Mouse (Mus musculus) midbrain, embryonic 11.5 days (tissue): ENCODE measurements at regions not wholly inside any gene's neighbourhood (a gene's known extent, or its start where the extent isn't known, plus 50 kb on each side); places are given as distances from the start of the nearest gene placed in this dataset.
A peak's percentile ranks its signal among the peaks of the same experiment; 100 is the strongest.

ENCODE experiments used
- ATAC-seq: fragments of 200-750 bp; cut with Nextera tagmentation; 2 replicates; pipeline ENCODE4 v1.8.0; 2017; ENCODE audit warnings: moderate TSS enrichment, moderate library complexity; ENCODE audit not compliant: low FRiP score
- DNase-seq: peaks from one replicate; pipeline ENCODE4 v3.0.0; 2015; ENCODE audit warnings: low spot score; ENCODE audit errors: missing footprints
- H3K27ac ChIP-seq: fragments of 300-500 bp; sonication (generic); 2 replicates; pipeline ENCODE4 v1.5.1; 2014; ENCODE audit warnings: low read depth, low read length
- H3K27me3 ChIP-seq: fragments of 300-500 bp; sonication (generic); 2 replicates; pipeline ENCODE4 v1.6.1; 2014; ENCODE audit warnings: mild to moderate bottlenecking, low read length, moderate library complexity, mixed read lengths; ENCODE audit not compliant: control insufficient read depth, insufficient read depth
- H3K36me3 ChIP-seq: fragments of 300-500 bp; sonication (generic); 2 replicates; pipeline ENCODE4 v1.6.1; 2014; ENCODE audit warnings: mild to moderate bottlenecking, low read length, moderate library complexity, mixed read lengths; ENCODE audit not compliant: control insufficient read depth, insufficient read depth
- H3K4me1 ChIP-seq: fragments of 300-500 bp; sonication (generic); 2 replicates; pipeline ENCODE4 v1.6.1; 2014; ENCODE audit warnings: low read length; ENCODE audit not compliant: control insufficient read depth, insufficient read depth
- H3K4me2 ChIP-seq: fragments of 300-500 bp; sonication (generic); 2 replicates; pipeline ENCODE4 v1.6.1; 2014; ENCODE audit warnings: mild to moderate bottlenecking, moderate library complexity
- H3K4me3 ChIP-seq: fragments of 300-500 bp; sonication (generic); 2 replicates; pipeline ENCODE4 v1.5.1; 2014; ENCODE audit warnings: low read depth, low read length
- H3K9ac ChIP-seq: fragments of 300-500 bp; sonication (generic); 2 replicates; pipeline ENCODE4 v1.6.1; 2014; ENCODE audit warnings: low read length
- H3K9me3 ChIP-seq: fragments of 300-500 bp; sonication (generic); 2 replicates; pipeline ENCODE4 v1.6.1; 2016; ENCODE audit warnings: low read length; ENCODE audit not compliant: control insufficient read depth
- WGBS: fragments of 180-500 bp; shearing (Covaris S2); extraction: QIAGEN DNeasy Blood & Tissue Kit; methylation state at CpG from one replicate; pipeline ENCODE4 v1.1.7; 2014; 5-methylcytosine and 5-hydroxymethylcytosine counted together

DNA sequence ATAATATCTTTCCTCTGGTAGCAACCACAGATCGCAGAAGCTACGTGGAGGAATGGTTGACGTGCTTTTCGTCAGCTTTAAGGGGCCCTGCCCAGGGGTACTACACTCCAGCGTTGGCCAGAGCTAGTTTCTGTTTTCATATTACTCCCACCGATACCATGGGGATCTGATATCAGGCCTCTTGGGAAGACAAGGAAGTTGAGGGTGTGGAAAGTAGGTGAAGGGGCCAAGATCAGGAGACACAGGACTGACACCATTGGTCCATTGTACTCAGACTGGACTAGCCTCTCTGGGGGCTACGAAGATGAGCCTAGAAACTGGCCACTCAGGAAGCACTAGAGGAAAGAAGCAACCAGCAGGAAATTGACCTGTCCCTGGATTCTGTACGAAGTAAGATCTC lies 88.0 kb downstream of the Dll1 start:
- no peak overlapping the region for H3K9ac ChIP-seq
- no peaks in the 10 kb centered on the region for H3K36me3 ChIP-seq
- H3K27me3 ChIP-seq = no peaks in the 10 kb centered on the region
- H3K4me1 ChIP-seq = peaks cover 2% of the 10 kb centered on the region; the same call in 1 of the 2 replicates
- H3K27ac ChIP-seq = no peak overlapping the region
- no peak overlapping the region for H3K4me3 ChIP-seq
- DNase-seq = no peak
- ATAC-seq = no peak
- WGBS = 92% methylated on average over 8 of the region's 8 CpGs
- H3K9me3 ChIP-seq = no peaks in the 10 kb centered on the region
- no peak overlapping the region for H3K4me2 ChIP-seq

DNA sequence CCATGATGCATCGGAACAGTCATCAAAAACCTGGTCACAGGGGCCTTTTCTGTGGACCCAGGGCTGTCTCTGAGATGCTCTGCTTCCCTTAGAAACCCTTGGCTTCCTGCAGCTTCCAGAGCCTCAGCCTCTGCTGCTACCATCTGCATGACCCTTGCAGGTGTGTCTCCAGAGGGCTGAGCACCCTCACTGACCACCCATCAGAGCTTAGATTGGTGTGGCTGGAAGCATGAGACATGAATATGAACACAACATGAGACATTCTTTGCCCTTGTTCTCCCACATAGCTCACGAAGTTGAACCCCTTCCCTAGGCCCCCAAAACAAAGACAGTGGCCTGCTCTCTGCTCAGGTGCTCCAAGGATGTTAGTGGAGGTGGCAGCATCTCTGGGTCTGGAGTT lies 90.1 kb downstream of the Dll1 start:
- Histone ChIP-seq H3K27ac (no peak overlapping the region), H3K4me3 (no peak overlapping the region), H3K9me3 (no peaks in the 10 kb centered on the region), H3K9ac (no peak overlapping the region), H3K27me3 (no peaks in the 10 kb centered on the region), H3K4me1 (peaks cover 2% of the 10 kb centered on the region; the same call in 1 of the 2 replicates), H3K4me2 (no peak overlapping the region), H3K36me3 (no peaks in the 10 kb centered on the region)
- 84% methylated on average over 2 of the region's 2 CpGs for WGBS
- ATAC-seq = no peak
- no peak for DNase-seq

DNA sequence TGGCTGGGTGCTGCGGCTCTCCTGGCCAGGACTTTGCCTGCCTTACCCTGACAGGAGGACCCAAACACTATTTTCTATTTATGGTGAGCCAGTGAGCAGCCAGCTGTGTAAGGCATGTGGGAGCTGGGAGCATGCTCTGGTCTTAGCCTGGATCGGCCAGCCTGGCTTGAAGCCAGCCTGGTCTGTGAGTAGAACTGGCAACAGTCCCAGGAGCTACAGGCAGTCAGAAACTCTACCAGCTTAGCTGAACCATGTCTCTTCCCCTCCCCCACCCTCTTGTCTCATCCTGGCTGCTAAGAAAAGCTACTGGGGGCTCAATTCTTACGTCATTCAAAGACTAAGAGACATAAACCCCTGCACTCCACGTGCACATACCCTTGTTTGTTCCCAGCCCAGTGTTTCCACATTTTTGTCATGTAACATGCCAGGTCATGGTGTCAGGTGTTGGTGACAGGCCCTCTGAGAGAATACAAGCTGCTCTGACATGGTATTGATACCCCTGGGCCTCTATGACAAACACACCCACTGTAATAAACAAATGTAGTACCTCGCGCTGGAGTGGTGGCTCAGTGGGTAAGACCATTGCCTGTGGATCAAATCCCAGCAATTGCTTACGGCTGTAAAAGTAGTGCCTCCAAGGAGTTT lies 91.2 kb downstream of the Dll1 start:
- DNase-seq (no peak), ATAC-seq (0 out of 2 replicates have a peak, but pooled peaks have one; percentile 46)
- Histone ChIP-seq H3K27ac (no peak overlapping the region), H3K9ac (no peak overlapping the region), H3K9me3 (no peaks in the 10 kb centered on the region), H3K4me1 (peaks cover 2% of the 10 kb centered on the region; the same call in 1 of the 2 replicates), H3K36me3 (no peaks in the 10 kb centered on the region), H3K27me3 (no peaks in the 10 kb centered on the region), H3K4me2 (no peak overlapping the region), H3K4me3 (no peak overlapping the region)
- 72% methylated on average over 7 of the region's 7 CpGs for WGBS

DNA sequence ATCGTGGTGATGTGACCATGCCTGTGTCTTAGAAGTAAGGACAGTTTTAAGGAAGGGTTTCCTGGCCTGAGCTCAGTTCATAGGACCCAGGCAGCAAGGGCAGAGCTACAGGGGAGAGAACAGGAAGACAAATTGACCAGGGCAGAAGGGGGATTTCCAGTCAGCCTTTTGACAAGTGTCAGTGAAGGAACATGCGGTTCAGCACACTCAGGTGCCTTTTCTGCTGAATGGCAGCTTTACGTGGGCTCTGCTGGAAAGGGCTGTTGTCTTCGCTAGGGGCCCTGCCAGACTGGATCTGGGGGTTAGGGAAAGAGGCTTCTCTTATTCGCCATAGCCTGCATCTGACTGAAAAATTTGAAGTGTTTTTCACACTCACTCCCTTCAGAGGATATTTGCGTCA lies 106.8 kb downstream of the Dll1 start:
- H3K27ac ChIP-seq = no peak overlapping the region
- no peaks in the 10 kb centered on the region for H3K9me3 ChIP-seq
- H3K9ac ChIP-seq = no peak overlapping the region
- no peak overlapping the region for H3K4me2 ChIP-seq
- H3K4me3 ChIP-seq = no peak overlapping the region
- no peaks in the 10 kb centered on the region for H3K27me3 ChIP-seq
- DNase-seq (no peak), ATAC-seq (no peak)
- no peaks in the 10 kb centered on the region for H3K36me3 ChIP-seq
- 79% methylated on average over 6 of the region's 6 CpGs for WGBS
- H3K4me1 ChIP-seq = no peaks in the 10 kb centered on the region

DNA sequence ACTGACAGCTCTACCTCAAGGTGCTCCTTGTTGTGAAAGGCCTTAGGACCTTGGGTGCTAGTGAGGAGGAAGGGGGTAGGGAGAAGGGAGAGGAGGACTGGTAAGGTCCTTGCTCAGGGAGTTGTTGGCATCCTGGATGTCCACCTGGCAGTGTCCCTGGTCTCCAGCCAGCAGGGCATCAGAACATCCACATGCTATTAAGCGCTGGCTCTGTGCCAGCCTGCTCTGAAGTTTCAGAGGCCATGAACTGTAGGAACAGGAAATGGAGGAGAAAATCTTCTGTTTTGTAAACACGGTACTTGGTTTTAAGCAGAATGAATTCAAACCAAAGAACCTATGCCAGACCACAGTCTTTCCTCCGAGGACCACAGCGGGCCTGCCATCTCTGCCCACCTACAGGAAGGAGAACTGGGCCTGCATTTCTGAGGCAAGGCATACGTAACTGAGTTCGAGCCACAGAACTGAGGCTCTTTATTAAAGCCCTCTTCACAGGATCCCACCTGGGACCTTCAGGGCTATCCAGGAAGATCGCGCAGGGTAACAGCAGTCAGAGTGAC lies 107.5 kb downstream of the Dll1 start:
- ATAC-seq = no peak
- WGBS = 90% methylated on average over 8 of the region's 8 CpGs
- DNase-seq = no peak

DNA sequence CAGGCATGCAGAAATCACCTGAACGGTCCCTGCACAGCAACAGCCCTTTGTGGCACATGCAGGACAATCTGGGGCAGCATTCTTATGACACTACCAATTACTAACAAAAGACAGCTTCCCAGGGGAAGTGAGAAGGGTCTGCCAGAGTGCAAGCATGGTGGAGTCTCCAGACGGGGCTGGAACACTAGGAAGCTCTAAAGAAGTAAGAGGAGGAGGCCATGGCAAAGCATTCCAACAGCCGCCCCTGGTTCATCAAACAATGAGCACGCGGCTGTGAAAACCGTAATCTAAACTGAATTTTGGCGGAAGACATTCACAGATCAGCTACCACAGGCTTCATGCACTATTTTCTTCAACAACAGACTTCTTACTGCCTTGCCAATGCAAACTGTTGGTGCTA lies 109.0 kb downstream of the Dll1 start:
- Histone ChIP-seq H3K4me1 (no peaks in the 10 kb centered on the region), H3K9me3 (no peaks in the 10 kb centered on the region), H3K27me3 (no peaks in the 10 kb centered on the region), H3K9ac (no peak overlapping the region), H3K4me2 (no peak overlapping the region), H3K36me3 (no peaks in the 10 kb centered on the region), H3K4me3 (no peak overlapping the region), H3K27ac (no peak overlapping the region)
- 78% methylated on average over 7 of the region's 7 CpGs for WGBS
- no peak for DNase-seq
- ATAC-seq = no peak

More for the DNA sequence above, 107.5 kb downstream of the Dll1 start:
- H3K4me3 ChIP-seq = no peak overlapping the region
- H3K27me3 ChIP-seq = no peaks in the 10 kb centered on the region
- no peak overlapping the region for H3K27ac ChIP-seq
- no peak overlapping the region for H3K9ac ChIP-seq
- no peaks in the 10 kb centered on the region for H3K36me3 ChIP-seq
- H3K9me3 ChIP-seq = no peaks in the 10 kb centered on the region
- H3K4me1 ChIP-seq = no peaks in the 10 kb centered on the region
- no peak overlapping the region for H3K4me2 ChIP-seq

DNA sequence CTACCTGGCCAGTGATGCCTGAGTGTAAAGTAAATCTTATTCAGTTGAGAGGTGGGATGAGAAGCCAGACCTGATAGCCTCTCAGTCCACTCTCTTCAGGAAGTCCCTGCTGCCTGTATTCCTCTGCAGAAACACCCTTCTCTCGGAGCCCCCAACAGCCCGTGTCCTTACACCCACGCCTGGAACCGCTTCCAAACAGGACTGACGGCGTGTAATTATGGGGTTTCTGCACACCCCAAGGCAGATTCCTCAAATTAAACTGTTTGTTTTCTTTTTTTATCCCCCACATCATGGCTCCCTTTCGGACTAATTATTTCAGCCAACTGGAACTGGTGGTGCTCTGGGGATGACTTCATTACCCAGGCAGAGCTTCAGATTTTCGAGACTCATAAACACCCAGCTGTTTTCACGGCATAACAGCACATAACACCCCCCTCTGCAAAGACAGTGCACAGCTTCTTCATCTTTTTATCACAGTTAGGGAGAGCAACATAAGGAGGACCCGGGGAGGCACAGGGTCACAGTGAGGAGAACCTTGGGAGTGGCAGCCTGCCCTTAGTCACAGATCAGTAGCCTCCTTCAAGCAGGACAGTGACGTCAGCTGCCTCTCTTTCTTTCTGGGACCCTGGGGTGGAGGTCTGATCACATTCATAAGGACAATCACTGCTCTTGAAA lies 117.1 kb downstream of the Dll1 start:
- H3K4me1 ChIP-seq = no peaks in the 10 kb centered on the region
- no peak overlapping the region for H3K4me2 ChIP-seq
- WGBS = 69% methylated on average over 11 of the region's 11 CpGs
- no peaks in the 10 kb centered on the region for H3K36me3 ChIP-seq
- no peak overlapping the region for H3K27ac ChIP-seq
- DNase-seq = no peak
- H3K27me3 ChIP-seq = no peaks in the 10 kb centered on the region
- ATAC-seq = no peak
- no peaks in the 10 kb centered on the region for H3K9me3 ChIP-seq
- no peak overlapping the region for H3K4me3 ChIP-seq
- no peak overlapping the region for H3K9ac ChIP-seq

DNA sequence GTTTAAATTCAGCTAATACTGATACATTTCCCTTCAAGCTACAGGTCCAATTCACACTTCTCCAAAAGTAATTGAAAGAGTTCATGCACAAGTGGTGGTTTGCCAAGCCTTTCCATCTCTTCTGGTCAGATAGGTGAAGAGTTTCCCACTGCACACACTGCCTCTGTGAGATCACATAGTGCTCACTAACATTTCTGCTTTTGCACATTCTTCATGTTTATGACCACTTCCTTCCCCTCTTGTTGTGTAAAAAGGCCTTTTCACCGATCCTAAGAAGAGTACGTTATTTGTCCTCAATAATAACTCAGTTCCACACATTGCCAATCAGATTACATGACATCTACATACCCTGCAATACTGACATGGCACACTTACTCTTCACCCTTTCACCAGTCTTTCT lies 120.8 kb downstream of the Dll1 start:
- Histone ChIP-seq H3K9ac (no peak overlapping the region), H3K36me3 (no peaks in the 10 kb centered on the region), H3K4me3 (no peak overlapping the region), H3K27ac (no peak overlapping the region), H3K4me2 (no peak overlapping the region), H3K9me3 (no peaks in the 10 kb centered on the region), H3K4me1 (no peaks in the 10 kb centered on the region), H3K27me3 (no peaks in the 10 kb centered on the region)
- no peak for ATAC-seq
- WGBS = 86% methylated on average over 2 of the region's 2 CpGs
- DNase-seq = no peak

DNA sequence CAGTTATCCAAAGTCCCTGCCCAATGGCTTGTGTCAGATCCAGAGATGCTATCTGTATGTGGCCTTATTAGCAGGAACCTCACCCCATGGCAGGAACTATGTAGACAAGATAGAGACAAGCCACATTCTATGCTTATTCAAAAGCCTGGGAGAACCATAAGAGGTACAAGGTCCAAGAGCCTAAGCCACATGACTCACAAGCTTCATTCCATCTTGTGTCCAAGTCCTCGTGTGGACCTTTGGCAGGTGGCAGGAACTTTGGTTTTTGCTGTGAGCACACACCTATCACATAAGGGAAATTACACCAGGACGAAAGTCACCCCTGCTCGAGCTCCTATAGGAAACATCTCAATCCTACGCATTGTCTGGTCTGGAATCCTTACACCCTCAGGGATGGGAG lies 122.9 kb downstream of the Dll1 start:
- H3K4me2 ChIP-seq = no peak overlapping the region
- no peak overlapping the region for H3K4me3 ChIP-seq
- ATAC-seq (no peak), DNase-seq (peak; percentile 49)
- peaks cover 5% of the 10 kb centered on the region for H3K4me1 ChIP-seq
- WGBS = 92% methylated on average over 4 of the region's 4 CpGs
- no peaks in the 10 kb centered on the region for H3K27me3 ChIP-seq
- H3K9me3 ChIP-seq = no peaks in the 10 kb centered on the region
- H3K36me3 ChIP-seq = no peaks in the 10 kb centered on the region
- no peak overlapping the region for H3K27ac ChIP-seq
- H3K9ac ChIP-seq = no peak overlapping the region
